Mouse (Mus musculus) myocyte (in vitro differentiated cells): ENCODE data around the gene 4930412O13Rik. TPM values are rescaled to one million over a fixed set of nuclear protein-coding genes. Genes with fewer than 3 reads are reported as not detected.

Experiments used
- H3K27me3 ChIP-seq: one replicate; pipeline ENCODE4 v1.6.1; 2011; ENCODE audit not compliant: control insufficient read depth, insufficient read depth, insufficient read length
- H3K36me3 ChIP-seq: one replicate; pipeline ENCODE4 v1.6.1; 2011; ENCODE audit not compliant: control insufficient read depth, insufficient read depth
- H3K4me2 ChIP-seq: one replicate; pipeline ENCODE4 v1.6.1; 2011; ENCODE audit warnings: low read depth, control low read depth
- H3K4me3 ChIP-seq: one replicate; pipeline ENCODE4 v1.5.1; 2011; ENCODE audit warnings: mild to moderate bottlenecking, control low read depth, moderate library complexity
- H3K79me2 ChIP-seq: one replicate; pipeline ENCODE4 v1.6.1; 2011; ENCODE audit not compliant: control insufficient read depth, insufficient read depth
- H3ac ChIP-seq: one replicate; pipeline ENCODE4 v1.6.1; 2011; ENCODE audit not compliant: control insufficient read depth, insufficient read length
- CEBPB ChIP-seq: IDR thresholded peaks from 2 replicates; pipeline ENCODE4 v1.6.1; 2011; ENCODE audit warnings: mild to moderate bottlenecking, moderate library complexity; ENCODE audit not compliant: poor library complexity, insufficient read depth, severe bottlenecking
- E2F4 ChIP-seq: IDR thresholded peaks from one replicate; pipeline ENCODE4 v1.6.1; 2011; ENCODE audit warnings: mild to moderate bottlenecking, control low read depth, moderate library complexity; ENCODE audit not compliant: insufficient read depth
- MAX ChIP-seq: IDR thresholded peaks from one replicate; pipeline ENCODE4 v1.6.1; 2011; ENCODE audit warnings: low read depth, mild to moderate bottlenecking, control low read depth
- MYOD1 ChIP-seq, 3 experiments: IDR thresholded peaks; one replicate each; pipeline ENCODE4 v1.6.1; 2011; ENCODE audit warnings: control low read depth in 2 of 3, low read depth in 2 of 3, mild to moderate bottlenecking in 2 of 3, moderate library complexity in 1 of 3; ENCODE audit not compliant: insufficient read length in 2 of 3, control insufficient read depth in 1 of 3
- MYOG ChIP-seq, 3 experiments: IDR thresholded peaks; one replicate each; pipeline ENCODE4 v1.6.1; 2011; ENCODE audit warnings: control low read depth in 2 of 3, low read depth in 2 of 3, mild to moderate bottlenecking in 2 of 3; ENCODE audit not compliant: insufficient read length in 2 of 3, control insufficient read depth in 1 of 3, insufficient read depth in 1 of 3
- POLR2A ChIP-seq: IDR thresholded peaks from one replicate; pipeline ENCODE4 v1.6.1; 2011; ENCODE audit warnings: low read depth, mild to moderate bottlenecking, control low read depth, moderate library complexity; ENCODE audit not compliant: insufficient read length
- POLR2AphosphoS2 ChIP-seq: IDR thresholded peaks from one replicate; pipeline ENCODE4 v1.6.1; 2011; ENCODE audit warnings: low read depth, control low read depth; ENCODE audit not compliant: insufficient read length
- REST ChIP-seq: IDR thresholded peaks from one replicate; pipeline ENCODE4 v1.6.1; 2011; ENCODE audit warnings: mild to moderate bottlenecking, control low read depth, moderate library complexity; ENCODE audit not compliant: insufficient read depth, insufficient read length
- SRF ChIP-seq: IDR thresholded peaks from one replicate; pipeline ENCODE4 v1.6.1; 2011; ENCODE audit warnings: low read depth; ENCODE audit not compliant: control insufficient read depth, insufficient read length
- TCF12 ChIP-seq: IDR thresholded peaks from one replicate; pipeline ENCODE4 v1.6.1; 2011; ENCODE audit warnings: mild to moderate bottlenecking, control low read depth; ENCODE audit not compliant: poor library complexity, insufficient read depth, severe bottlenecking
- TCF3 ChIP-seq: IDR thresholded peaks from one replicate; pipeline ENCODE4 v1.6.1; 2011; ENCODE audit warnings: low read depth, control low read depth; ENCODE audit not compliant: insufficient read length
- USF1 ChIP-seq: IDR thresholded peaks from one replicate; pipeline ENCODE4 v1.6.1; 2011; ENCODE audit warnings: low read depth, mild to moderate bottlenecking, control low read depth, moderate library complexity
- polyA plus RNA-seq: library from polyadenylated mRNA; unstranded; fragments of >200 nt; fragmentation: generic; extraction: Trizol; gene quantifications from one replicate; pipeline ENCODE4 v1.2.1, GENCODE M21; 2012; ENCODE audit warnings: missing spikeins

Gene 4930412O13Rik
- polyA plus RNA-seq, 1 experiment: not detected

GRCm38 (mm10) chr2:9882926-9883802 lies 2.1 kb downstream of the 4930412O13Rik start:
- H3ac ChIP-seq: no peak overlapping the region
- no peak overlapping the region for H3K4me3 ChIP-seq
- TF ChIP-seq MAX: no peak
- no peak overlapping the region for H3K4me2 ChIP-seq
- H3K27me3 ChIP-seq: no peaks in the 10 kb centered on the region
- H3K36me3 ChIP-seq: no peaks in the 10 kb centered on the region
- no peaks in the 10 kb centered on the region for H3K79me2 ChIP-seq

- H3K27me3 ChIP-seq: no peaks in the 10 kb centered on the region
- no peak overlapping the region for H3K4me3 ChIP-seq
- TF ChIP-seq REST (no peak), E2F4 (no peak), TCF3 (no peak), POLR2A (no peak), MYOG (IDR thresholded peaks at IDR 0.05; ENCODE audit: control insufficient read depth in 1 of 3, insufficient read depth in 1 of 3, insufficient read length in 2 of 3, low read depth in 2 of 3) (no peak), POLR2AphosphoS2 (no peak), CEBPB (no peak), USF1 (no peak), TCF12 (no peak), MYOD1 (IDR thresholded peaks at IDR 0.05; ENCODE audit: control insufficient read depth in 1 of 3, insufficient read length in 2 of 3, low read depth in 2 of 3) (no peak), MAX (no peak), SRF (no peak)
- H3ac ChIP-seq: no peak overlapping the region
- no peaks in the 10 kb centered on the region for H3K79me2 ChIP-seq
- H3K36me3 ChIP-seq: no peaks in the 10 kb centered on the region
- H3K4me2 ChIP-seq: no peak overlapping the region
These were observed 2.9 kb downstream of the 4930412O13Rik start for GRCm38 (mm10) chr2:9883803-9884532.

DNA sequence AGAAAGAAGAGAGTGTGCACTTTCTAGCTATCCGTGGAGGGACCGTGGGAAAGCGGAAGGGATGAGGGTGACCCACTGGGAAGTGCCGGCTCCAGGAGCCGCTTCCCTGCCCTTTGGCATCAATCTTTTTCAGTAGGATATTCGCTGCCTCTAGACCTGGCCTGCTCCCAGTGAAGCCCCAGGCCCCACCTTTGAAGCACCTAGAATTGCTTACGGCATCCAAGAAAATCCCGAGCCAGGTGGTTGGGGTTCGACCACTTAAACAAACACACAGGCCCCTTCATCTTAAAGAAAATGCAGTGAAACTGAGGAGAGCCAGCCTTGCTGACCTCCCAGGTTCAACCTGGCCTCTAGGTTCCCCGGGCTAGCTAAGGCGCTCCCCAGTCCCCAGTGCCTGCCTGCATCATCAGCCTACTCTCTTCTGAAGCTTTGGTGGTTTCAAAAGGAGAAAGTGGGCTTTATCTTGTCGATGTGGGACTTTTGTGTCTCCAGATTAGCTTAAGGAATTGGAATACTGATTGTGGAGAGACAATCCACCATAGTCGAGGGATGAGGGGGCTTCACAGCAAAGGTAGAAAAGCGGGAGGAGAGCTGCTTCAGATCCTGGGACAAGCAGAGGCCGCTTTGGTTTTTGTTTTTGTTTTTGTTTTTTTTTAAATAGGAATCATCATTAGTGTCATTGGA lies 3.6 kb downstream of the 4930412O13Rik start:
- Histone ChIP-seq H3K79me2 (no peaks in the 10 kb centered on the region), H3K27me3 (no peaks in the 10 kb centered on the region), H3ac (no peak overlapping the region), H3K4me3 (no peak overlapping the region), H3K4me2 (no peak overlapping the region), H3K36me3 (no peaks in the 10 kb centered on the region)
- TF ChIP-seq CEBPB: no peak
- TF ChIP-seq POLR2AphosphoS2: no peak
- no peak for TF ChIP-seq TCF12
- TF ChIP-seq TCF3: no peak
- TF ChIP-seq MYOD1 (IDR thresholded peaks at IDR 0.05; ENCODE audit: control insufficient read depth in 1 of 3, insufficient read length in 2 of 3, low read depth in 2 of 3): no peak
- no peak for TF ChIP-seq E2F4
- TF ChIP-seq SRF: no peak
- no peak for TF ChIP-seq MYOG (IDR thresholded peaks at IDR 0.05; ENCODE audit: control insufficient read depth in 1 of 3, insufficient read depth in 1 of 3, insufficient read length in 2 of 3, low read depth in 2 of 3)
- no peak for TF ChIP-seq POLR2A
- TF ChIP-seq MAX: no peak
- no peak for TF ChIP-seq USF1
- no peak for TF ChIP-seq REST

DNA sequence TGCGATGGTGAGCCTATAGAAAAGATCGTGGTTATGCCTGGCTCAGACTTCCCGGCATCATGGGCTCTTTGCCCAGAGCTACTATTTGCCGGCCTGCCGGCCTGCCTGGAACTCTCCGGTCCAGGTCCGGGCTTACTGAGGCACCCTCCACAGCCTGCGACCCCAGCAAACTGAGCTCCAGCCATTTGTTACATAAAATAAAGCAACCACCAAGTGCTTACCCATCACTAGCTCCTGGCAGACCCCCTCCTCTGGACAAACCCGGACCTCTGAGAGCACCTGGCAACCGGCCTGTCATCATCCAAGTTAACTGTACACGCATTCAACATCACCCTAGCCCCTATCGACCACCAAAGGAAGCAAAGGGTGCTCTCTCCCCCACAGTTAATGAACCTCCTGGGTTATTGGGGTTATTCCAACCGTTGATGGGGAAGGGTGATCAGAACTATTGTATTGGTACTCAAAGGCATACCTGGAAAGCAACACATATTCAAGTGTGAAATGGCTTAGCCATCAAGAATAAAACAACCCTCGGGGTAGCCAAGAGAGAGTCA lies 4.2 kb downstream of the 4930412O13Rik start:
- H3ac ChIP-seq: no peak overlapping the region
- TF ChIP-seq TCF12: no peak
- TF ChIP-seq CEBPB: no peak
- no peak for TF ChIP-seq MYOG (IDR thresholded peaks at IDR 0.05; ENCODE audit: control insufficient read depth in 1 of 3, insufficient read depth in 1 of 3, insufficient read length in 2 of 3, low read depth in 2 of 3)
- no peak for TF ChIP-seq POLR2AphosphoS2
- TF ChIP-seq MAX: no peak
- TF ChIP-seq USF1: no peak
- no peak for TF ChIP-seq REST
- TF ChIP-seq TCF3: no peak
- TF ChIP-seq E2F4: no peak
- no peak overlapping the region for H3K4me3 ChIP-seq
- no peaks in the 10 kb centered on the region for H3K36me3 ChIP-seq
- no peaks in the 10 kb centered on the region for H3K79me2 ChIP-seq
- H3K27me3 ChIP-seq: no peaks in the 10 kb centered on the region
- no peak overlapping the region for H3K4me2 ChIP-seq
